Mouse (Mus musculus) 3134 (cell line): Measurements from ENCODE around the gene Tdg.
"Not testable (repeated sequence)": the region's sequence is repeated elsewhere in the genome, so short reads cannot be mapped to it uniquely, and the experiment has no call there.

Source experiments
- DNase-seq: peaks from one replicate; pipeline ENCODE4 v3.0.0-alpha.2; 2011; ENCODE audit warnings: low spot score; ENCODE audit not compliant: insufficient read length; ENCODE audit errors: extremely low read depth

The Tdg gene

DNA sequence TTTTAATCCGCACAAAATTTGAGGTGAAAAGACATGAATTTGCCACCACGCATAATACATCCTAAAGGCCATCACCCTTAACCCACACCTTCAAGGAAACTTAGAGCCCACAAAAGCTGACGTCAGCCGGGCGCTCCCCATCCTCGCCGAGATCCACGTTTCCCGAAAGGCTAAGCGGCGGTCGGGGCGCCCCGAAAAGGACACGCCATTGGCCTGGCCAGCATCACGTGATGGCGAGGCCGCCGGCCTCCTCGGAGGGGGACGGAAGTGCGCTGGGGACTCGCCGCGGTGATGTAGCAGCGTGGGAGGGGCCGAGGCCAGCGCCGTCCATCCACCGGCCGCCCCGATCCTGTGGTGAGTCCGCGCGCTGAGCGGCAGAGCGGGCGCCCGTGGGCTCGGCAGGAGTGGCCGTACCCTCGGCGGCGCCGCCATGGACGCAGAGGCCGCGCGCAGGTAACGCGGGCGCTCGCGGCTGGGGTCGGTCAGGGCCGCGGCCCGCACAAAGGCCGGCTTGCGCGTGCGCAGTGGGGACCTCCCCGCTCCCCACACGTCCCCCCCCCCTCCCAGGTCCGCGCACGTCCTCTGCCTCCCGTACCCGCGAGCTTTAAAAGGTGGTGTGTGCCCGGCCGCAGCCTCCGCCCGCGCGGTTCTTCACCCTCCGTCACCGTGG, at the start of gene Tdg:
Tdg (plus strand) TSS at position 243 of the 670 bp plus-strand sequence.
- peak; percentile 91 for DNase-seq

DNA sequence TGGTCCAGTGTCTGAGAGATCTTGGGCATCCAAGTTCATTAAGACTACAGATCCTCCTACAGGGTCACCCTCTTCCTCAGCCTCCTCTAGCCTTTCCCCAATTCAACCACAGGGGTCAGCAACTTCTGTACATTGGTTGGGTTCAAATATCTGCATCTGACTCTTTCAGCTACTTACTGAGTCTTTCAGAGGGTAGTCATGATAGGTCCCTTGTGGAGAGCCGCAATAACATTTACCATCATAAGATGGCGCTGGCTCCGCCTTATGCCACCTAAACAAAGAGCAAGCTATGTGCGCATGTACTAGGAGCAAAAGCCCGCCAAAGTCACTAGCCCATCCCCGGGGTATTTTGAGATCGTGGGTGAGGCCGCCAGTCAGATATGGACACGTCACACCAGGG, 40.0 kb upstream of the Tdg start:
- not testable (repeated sequence) for DNase-seq

DNA sequence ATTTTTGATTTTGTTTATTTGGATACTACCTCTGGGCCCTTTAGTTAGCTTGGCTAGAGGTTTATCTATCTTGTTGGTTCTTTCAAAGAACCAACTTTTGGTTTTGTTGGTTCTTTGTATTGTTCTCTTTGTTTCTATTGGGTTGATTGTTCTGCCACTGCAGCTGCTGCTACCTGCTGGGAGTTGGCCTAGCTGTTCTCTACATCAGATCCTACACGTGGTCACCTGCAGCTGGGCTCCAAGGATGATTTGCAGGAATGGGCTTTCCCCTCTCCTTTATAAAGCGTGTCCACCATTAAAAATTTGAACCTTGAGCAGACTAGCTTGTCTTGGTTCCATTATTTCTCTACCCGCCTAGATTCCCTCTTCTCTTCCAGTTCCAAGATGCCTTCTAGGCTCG, 35.2 kb upstream of the Tdg start:
- not testable (repeated sequence) for DNase-seq

DNA sequence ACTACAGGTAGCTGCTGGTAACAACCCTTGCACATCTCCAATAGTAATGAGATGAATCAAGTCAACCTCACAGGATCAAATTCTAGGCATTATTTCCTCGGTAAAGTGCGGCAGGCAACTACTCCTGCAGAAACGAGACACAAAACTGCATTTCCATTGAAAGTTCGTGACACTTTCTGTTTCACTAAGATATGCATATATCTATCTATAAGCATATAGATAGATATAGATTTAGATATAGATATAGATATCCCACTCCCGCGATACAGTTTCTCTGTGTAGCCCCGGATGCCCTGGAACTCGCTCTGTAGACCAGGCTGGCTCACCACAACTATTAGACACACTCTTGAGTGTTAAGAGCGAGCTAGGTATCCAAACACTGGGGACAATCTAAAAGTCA, 7.4 kb upstream of the Tdg start:
- DNase-seq, result no peak

DNA sequence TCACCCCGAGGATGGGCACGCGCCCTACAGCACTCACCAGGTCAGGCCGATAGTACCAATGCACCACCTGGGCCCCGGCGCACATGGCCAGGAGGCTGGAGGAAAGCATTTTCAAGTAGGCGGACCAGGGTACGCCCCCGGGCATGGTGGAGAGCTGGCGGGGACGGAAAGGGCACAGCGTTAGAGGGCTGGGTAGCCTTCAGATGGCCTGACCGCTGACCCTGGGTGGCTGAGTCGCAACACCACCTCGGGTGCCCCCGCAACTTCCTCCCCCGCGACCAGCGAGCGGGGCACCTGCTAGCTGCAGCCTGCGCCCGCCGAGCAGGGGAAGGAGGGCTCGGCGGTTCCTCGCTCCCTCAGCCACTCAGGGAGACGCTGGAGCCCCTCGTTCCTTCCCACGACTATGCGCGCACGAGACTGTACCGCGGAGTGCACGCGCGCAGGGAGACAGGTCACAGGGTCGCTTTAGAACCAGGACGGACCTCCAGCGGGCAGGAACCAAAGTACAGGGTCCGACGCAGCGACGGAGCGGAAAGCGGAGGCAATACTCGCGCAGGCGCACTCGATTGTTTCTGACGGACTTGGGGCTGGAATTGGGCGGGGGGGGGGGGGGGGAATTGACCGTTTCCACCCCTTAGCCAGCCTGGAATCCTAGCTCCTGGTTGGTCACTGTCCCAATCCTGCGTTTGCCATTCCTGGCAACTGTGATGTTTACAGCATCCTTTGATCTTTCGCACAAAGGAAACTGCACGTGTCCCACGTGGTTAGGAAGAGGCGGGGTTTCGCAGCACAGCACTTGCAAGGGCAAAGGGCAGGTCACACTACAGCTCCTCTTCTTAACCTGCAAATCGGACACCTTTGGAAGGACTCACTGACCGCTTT, 6.7 kb upstream of the Tdg start, which contains the start of gene 1190007I07Rik:
1190007I07Rik (minus strand) TSS at position 558 of the 882 bp plus-strand sequence.
- peak; percentile 79 for DNase-seq

DNA sequence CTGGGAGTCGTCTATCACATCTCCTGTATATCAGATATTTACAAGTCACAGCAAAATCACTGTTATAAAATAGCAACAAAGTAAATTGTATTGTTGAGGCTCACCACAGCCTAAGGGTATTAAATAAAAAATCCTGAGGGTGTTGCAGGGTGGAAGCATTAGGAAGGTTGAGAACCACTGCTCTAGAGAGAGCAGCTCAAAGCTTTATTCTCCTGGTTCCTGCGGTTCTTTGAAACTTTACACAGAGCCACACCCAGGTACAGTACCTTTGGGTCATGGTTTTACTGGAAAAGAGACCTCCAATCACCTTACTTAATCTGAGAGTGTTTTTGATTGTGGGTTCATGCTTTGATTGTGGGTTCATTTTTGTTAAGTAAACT, 6.1 kb upstream of the Tdg start:
- DNase-seq, result not testable (repeated sequence)

DNA sequence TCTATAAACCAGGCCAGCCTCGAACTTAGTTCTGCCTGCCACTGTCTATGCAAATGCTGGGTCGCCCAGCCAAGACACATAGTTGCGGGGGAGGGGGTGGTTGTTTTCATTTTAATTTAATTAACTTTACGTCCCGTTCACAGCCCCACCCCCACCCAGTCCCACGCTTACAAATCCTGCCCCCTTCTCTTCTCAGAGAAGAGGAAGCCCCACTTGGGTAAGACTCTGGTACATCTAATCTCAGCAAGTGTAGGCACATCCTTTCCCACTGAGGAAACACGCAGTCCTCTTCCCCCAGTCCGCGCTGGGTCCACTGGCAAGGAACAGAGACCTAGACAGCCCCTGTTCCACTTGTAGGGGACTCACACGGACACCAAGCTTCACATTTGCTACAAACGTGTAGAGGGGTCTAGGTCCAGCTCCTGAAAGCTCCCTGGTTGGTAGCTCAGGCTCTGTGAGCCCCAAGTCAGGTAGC, 480 bp upstream of the Tdg start:
- no peak for DNase-seq

DNA sequence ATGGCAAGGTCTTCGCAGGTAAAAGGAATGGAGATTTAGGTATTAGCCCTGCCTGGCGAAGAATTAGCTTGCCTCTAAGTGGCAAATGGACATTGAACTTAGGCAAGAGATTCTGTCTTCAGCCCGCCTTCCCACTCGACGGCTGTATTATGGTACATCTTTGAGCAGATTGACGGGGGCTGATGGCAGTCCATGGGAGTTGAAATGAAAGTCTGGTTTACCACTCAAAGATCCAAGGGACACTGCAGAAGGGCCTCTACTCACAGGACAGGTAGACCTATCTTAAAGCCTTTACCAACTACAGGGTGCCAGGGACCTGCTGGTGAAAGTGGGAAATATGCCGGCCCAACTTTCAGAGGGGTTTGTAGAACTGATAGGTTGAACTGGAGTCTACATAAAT, 869 bp downstream of the Tdg start:
- no peak for DNase-seq

DNA sequence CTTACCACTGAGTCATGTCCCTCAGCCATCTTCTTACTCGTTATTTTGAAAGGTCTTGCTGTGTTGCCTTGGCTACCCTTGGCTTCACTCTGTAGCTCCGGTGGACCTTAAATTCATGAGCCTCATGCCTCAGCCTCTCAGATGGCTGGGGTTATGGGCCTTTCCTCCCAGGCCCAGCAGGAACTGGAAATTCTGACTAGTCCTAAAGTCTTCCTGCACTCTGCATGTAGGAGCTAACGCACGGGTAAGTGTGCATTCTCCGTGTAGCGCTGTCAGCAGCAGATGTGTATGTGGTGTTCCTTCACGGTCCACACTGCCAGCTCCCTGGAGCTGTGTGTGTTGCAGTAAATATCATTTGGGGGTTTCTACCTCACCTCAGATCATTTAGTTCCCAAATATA, 1.5 kb downstream of the Tdg start:
- DNase-seq, result no peak

DNA sequence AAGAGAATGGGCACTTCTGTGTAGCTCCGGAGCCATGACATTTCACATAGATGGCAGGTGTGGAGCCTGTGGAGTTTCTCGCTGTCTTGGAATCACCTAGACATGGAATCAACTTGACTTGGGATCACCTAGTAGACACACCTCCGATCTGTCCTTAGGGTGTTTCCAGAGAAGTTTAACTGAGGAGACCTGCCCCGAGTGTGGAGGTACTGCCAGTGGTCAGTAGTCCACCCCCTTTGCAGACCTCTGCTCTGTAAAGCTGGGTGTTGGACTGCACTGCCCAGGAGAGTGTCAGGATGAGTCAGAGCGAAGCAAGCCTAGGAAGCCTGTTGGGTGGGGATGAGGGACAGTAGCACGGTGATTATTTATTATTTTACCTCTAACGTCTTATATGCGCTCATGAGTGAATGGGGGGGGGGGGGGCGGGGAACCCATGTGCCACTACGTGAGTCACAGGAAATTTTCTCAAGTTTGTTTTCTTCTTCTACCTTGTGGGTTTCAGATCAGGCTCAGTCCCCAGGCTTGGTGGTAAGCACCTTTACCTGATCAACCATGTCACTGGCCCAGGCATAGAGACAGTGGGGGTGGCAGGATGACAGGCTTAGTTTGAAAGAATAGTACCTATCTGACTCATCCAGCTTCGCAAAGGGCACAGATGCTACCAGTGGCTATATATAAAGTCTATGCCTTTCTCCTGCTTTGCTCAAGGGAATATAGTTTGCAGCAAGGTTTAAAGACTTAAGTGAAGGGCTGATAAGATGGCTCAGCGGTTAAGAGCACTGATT, 3.1 kb downstream of the Tdg start:
- no peak for DNase-seq

DNA sequence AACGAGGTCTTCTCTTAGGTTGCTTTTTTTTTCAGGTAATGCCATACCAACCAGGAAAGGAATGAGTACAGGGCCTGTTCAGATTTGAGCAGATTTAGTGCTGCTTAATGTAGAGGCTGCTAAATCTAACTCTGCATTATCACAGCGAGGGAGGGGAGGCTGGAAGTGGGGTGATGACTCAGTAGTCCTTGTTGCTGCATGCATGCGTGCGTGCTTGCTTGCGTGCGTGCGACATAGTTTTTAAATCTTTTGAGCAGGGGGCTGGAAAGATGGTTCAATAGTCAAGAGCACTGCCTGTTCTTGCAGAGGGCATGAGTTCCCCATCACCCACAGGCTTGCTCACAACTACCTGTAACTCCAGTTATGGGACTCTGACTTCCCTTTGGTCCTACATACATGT, 4.7 kb downstream of the Tdg start:
- no peak for DNase-seq

DNA sequence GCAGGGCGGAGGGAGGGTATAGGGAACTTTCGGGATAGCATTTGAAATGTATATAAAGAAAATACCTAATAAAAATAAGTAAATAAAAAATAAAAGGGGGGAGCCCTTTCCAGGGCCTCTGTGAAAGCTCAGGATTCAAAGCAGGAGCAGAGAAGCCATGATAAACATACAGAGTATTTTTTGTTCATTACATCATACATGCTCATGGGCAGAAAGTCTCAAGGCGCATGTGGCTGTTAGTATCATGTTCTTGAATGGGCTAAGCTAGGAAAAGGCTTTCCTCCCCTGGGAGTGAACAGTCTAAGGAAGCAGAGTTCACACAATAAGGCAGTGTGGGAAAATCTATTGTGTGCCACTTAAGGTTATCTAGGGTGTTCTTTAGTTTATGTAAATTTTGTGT, 6.7 kb downstream of the Tdg start:
- DNase-seq, result no peak

DNA sequence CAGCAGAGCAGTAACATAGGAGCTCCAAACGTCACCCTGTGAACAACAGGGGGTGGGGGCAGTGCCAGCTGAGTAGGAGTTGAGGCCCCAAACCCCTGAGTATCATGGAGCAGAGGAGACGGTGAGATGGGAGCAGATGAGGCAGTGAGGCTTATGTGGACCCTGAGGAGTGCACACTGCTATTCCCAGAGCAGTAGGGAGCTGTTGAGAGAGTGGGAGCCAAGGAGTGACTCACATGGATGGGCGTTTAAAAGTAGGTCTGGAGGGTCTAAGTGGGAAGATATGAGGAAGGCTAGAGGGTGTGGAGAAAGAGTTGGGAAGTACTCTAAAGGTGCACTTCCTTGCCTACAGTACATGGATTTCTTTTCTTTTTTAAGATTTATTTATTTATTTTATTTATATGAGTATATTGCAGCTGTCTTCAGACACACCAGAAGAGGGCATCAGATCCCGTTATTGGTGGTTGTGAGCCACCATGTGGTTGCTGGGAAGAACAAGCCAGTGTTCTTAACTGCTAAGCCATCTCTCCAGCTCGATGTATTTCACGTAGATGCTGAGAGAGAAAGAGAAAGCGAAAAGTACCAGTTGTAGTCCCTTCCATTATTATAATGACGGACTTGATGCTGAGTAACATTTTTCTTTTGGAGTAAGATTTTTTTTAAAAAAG, 9.5 kb downstream of the Tdg start:
- no peak for DNase-seq

DNA sequence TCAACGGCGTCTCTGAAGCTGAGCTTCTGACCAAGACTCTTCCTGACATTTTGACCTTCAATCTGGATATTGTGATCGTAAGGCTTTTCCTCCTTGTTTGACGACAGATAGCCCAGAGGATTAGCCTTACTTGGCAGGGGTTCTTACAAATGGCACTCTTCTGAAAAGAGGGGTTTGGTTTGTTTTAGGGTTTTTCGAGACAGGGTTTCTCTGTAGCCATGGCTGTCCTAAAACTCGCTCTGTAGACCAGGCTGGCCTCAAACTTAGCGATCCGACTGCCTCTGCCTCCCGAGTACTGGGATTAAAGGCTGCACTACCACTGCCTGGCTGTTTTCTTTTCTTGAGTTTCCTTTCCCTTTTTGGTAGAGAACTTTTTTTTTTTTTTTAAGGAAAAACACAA, 11.9 kb downstream of the Tdg start:
- DNase-seq, result no peak

DNA sequence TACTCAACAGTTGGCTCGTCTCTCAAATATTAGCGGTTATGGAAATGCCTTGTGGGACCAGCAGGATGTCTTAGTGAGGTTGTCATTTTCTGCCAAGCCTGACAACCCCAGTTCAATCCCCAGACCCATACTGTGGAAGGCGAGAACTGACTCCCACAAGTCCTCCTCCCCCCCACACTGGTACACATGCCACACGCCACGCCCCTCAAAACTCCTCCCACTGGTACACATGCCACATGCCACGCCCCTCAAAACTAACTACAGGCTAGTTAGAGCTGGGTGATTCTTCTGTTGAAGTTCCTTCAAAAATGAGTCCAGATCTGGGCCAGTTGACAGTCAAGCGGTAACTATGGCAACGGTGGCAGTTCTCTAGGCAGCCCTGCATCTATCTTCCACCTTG, 16.5 kb downstream of the Tdg start:
- DNase-seq, result no peak

DNA sequence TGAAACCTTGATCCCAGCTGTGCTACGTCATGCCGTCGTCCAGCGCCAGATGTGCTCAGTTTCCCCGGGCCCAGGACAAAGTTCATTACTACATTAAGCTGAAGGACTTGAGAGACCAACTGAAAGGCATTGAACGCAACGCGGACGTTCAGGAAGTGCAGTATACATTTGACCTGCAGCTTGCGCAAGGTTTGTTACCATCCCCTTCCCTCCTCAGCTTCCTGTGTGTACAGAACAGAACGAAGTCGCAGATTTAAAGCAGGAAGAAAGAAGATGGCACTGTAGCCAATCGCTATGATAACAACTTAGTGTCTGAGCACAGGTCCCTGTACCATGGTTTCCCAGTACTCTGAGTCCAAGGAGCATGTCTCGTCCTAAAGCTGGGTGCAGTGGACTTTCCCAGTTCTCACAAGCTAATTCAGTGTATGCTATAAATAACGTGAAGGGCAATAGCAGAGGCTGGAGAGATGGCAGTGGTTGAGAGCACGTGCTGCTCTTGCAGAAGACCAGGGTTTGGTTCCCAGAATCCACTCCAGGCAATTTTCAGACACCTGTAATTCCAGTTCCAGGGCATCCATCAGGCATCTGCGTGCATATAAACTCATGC, 17.7 kb downstream of the Tdg start:
- DNase-seq, result no peak

DNA sequence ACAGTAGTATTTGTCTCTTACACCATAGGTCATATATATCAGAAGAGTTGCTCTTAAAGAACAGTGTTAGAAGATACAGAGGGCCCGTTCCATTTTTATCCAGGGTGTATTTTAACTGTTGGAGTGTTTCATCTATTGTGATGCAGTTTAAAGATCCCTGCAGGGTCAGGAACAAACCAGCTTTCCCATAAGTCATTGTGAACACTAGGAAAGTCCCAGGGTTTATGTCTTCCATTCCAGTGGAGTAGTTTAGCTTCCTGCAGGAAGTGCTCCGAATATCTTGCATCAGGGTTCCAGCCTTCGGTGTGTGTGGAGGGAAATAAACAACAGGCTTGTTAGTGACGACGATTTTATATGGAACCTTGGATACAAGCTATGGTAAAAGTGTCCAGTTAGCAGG, 21.6 kb downstream of the Tdg start:
- no peak for DNase-seq

DNA sequence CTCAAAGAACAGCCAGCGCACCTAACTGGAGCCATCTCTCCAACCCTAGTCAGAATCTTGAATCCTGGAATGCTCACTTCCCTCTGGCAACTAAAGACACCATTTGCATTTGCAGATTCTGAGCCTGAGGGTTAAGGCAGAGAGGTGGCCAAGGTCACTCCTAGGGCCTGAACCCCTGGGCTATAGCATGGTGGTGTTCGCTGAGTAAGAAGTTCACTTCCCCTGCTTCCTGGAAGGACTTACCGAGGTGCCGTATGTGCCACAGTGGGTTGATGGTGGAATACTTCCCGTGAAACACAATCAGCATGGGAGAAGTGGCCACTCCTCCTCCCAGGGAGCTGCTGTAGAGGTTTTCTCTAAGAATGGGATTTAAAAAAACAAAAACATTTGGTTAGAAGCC, 23.0 kb downstream of the Tdg start:
- no peak for DNase-seq

DNA sequence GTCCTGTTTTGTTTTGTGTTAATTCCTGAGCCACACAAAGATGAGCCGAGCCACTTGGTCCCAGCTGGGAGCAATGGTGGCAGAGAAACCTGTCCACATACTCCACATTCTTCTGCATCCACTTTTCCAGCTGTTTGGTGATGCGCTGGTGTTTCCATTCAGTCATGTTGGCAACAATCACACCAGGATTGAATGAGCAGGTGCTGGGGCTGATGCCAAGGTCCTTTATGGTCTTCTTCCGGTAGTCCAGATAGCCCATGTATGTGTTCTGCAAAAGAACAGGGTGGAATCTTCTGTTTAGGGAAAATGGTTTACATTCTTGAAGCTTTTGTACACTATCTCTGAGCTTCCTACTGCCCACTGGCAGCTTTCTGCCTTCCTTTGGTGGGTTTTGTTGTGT, 25.0 kb downstream of the Tdg start:
- DNase-seq, result no peak

DNA sequence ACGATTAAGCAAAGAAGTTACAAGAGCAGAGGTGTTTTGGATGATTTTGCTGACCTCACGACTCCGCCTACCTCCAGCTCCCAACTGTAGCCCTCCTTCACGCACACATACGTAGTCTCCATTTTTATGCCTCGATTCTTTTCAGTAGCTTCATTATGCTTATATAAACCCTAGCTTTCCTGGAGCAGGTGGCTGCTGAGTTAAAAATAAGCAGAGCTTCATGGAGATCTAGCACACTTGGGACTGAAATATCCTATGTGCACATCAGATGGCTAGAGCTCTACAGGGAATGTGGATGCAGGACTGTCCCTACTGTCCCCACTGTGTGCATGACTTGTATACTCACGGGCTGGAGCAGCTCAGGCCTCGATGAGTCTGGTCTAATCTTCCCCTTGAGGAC, 32.2 kb downstream of the Tdg start:
- no peak for DNase-seq
